Mouse (Mus musculus) spleen, adult 12 weeks (tissue): ENCODE results near the gene Yars.
A peak's percentile ranks its signal among the peaks of the same experiment; 100 is the strongest.
"Not testable (repeated sequence)": the region's sequence is repeated elsewhere in the genome, so short reads cannot be mapped to it uniquely, and the experiment has no call there.

ENCODE experiments used
- DNase-seq: peaks from one replicate; pipeline ENCODE4 v3.0.0; 2022; ENCODE audit warnings: low spot score

The Yars gene

DNA sequence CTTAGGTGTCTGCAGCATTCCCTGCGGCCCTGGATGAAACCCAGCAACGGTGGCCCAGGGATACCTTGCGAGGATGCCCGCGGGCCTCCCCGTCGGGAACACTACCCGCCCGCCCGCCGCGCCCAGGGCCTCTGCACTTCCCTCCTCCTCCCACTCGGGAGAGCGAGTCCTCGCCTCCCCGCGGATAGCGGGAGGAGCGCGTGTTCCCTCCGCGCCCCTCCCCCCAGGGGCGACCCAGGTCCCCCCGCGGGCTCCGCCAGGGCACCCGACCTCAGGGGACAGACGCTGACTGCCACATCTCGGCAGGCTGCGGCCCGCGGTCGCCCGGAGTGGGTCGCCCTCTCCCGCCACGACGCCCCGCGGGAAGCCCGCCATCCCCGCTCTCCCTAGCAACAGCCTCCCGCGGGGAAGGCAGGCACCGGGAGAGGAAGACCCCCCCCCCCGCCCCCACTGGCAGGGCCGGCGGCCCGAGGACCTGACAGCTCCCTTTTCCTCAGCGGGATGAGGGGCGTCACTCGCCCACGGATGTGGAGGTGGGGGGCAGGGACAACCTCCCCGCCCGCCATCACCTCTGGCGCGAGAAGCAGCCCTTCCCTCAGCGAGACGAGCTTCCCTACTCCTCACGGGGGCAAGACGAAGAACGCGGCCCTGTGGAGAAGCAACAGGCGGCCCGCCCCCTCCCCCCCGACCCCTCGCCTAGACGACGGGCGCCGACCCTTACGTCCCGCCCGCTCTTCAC, 588 bp upstream of the Yars start:
- peak; percentile 38 for DNase-seq

DNA sequence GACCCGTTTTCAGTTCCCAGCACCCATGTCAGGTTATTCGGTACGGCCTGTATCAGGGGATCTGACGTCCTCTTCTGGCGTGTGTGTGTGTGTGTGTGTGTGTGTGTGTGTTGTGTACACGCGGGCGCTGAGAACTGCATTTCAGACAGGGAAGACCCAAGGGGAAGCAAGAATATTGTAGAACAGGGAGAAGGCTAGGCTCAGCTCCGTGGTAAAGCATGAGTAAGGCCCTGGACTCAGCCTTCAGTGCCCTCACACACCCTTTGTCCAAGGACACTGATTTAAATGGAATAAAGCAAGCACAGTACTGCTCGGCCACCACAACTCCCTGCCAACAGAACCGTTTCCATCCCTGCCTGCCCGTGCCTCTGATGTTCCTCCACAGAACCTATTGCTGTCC, 978 bp downstream of the Yars start:
- DNase-seq = no peak

DNA sequence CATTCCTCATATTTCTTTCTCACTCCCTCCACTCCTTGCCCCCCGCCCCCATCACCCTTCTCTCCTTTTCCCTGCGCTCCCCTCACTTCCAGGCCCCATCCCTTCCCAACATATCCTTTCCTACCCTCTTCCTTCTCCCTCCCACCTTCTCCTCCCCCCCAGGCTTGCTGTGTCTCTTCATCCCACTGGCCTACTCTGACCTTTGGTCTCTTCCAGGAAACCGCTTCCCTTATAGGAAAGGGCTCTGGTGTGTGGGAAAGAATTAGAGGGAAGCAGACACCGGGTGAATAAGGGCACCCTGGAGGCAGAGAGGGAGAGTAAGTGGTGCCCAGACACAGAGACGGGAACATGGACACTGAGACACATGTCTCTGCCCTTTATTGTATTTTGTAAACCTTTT, 2.1 kb downstream of the Yars start:
- DNase-seq = no peak

DNA sequence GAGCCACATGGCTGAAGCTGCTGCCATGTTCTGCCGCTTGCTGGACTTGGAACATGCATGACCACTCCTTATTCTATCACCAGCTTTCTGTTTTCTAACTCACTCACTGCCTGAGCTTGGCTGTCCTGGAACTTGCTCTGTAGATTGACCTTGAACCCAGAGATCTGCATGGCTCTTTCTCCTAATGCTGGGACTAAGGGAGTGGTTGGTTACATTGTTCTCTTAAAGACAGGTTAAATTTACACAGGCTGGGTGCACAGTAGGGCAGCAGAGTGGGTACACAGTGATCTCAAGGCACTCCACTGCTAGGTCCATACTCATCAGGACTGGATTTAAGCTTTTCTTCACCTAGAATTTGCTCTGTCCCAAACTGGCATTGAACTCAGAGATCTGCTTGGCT, 4.7 kb downstream of the Yars start:
- no peak for DNase-seq

DNA sequence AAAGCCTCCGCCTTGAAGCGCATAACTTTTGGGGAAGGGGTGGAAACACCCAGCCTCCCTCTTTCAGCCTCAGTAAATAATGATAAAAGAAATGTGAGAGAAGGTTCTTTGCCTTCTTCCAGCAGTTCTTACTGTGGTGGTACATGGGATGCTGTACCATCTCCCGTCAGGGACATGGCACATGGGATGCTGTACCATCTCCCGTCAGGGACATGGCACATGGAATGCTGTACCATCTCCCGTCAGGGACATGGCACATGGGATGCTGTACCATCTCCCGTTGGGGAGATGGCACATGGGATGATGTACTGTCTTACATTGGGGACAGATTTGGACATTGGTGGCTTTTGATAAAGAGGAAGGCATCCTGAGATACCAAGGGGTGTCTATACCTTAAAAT, 8.0 kb downstream of the Yars start:
- DNase-seq = no peak

DNA sequence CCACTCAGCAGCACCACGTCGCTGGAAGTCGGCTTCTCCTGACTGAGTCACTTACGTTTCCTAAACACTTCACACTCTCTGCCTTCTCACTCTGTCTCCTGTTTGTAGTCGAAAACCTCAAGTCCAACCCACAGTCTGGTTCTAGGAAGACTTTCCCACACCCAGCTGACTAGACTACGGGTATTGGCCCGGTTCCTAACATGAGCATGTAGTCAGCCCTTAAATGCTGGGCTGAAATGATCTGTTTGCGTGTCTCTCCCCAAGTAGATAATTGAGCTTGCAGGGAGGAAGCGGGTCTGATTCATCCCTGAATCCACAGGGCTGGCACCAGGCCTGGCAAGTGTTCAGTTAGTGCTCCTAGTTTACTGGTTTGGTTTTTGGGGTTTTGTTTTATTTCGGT, 15.1 kb downstream of the Yars start:
- DNase-seq = no peak

DNA sequence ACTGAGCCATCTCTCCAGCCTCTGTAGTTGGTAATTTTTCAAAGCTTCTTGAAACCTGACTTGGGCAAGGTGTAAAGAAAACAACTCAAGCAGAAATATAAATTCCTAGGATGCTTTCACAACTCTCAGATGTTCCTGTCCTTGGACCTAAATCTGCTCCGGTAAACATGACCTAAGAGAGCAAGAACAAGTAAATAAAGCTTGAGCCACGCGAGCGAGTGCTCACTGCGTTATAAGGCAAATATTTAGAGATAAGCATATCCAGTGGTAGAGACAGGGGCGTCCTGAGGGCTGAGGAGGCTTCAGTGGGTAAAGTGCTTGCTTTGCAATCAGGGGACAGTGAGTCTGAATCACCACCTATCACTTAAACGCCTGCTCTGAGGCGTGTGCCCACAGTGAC, 17.2 kb downstream of the Yars start:
- no peak for DNase-seq

DNA sequence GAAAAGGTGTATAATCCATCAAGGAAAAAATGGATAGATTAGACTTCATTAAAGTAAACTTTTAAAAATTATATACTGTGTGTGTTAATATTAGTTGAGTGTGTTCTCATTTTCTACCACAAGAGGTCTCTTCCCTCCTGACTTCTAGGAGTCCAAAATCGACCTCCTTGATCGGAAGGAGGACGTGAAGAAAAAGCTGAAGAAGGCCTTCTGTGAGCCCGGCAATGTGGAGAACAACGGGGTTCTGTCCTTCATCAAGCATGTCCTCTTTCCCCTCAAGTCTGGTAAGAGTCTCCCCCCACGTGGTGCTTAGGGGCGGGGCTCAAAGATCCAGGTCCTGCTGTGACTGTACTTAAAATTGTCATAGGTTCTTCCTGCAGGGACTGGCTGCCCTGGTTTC, 19.9 kb downstream of the Yars start:
- DNase-seq = no peak

DNA sequence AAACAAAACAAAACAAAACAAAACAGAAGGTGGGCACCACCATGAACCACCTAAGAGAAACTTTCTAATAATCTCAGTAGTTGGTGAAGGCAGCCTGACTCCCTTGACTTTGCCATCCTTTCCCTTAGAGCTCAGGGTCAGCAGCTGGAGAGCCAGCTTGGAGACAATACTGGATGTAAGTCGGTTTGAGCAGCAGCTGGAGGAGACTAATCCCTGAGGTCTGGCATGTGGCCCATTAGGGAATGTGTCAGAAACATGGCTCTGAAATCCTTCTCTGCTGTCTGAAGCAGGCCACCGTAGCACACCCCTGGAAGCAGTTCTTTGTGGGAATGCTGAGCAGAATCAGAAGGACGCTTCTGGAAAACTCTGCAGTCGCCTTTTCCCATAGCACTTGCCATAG, 21.9 kb downstream of the Yars start:
- DNase-seq = no peak

DNA sequence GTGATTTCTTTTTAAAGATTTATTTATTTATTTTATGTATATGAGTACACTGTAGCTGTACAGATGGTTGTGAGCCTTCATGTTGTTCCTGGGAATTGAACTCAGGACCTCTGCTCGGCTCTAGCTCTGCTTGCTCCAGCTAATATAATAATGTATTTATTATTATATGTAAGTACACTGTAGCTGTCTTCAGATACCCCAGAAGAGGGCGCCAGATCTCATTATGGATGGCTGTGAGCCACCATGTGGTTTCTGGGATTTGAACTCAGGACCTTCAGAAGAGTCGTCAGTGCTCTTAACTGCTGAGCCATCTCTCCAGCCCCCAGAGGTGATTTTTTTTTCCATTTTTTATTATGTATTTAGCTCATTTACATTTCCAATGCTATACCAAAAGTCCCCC, 22.9 kb downstream of the Yars start:
- not testable (repeated sequence) for DNase-seq

DNA sequence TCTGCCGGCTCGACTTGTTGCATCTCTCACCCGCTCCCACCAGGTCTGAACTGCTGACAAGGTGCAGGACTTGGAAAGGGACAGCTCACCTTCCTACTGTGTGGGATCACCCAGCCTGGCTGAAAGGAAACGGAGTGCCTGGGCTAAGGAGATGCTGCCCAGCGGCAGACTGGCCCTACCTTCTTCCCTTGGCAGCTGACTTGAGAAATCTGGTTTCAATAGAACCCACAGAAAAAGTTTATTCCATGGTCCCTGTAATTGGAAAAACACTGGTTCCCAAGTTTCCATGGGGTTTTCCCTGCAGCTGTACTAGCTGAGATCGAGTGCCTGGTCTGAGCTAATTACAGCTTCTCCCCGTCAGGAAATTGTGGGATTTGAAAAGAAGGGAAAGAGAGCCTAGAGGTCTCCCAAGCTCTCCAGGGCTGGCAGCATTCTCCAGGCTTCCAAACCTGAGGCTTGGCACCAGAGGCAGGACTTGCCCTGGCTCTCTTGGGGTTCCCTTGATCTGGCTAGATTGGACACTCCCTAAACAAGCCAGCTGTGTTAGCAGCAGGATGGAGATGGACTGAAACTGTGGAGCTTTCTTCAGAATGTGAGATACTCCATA, 29.1 kb downstream of the Yars start:
- DNase-seq = no peak

DNA sequence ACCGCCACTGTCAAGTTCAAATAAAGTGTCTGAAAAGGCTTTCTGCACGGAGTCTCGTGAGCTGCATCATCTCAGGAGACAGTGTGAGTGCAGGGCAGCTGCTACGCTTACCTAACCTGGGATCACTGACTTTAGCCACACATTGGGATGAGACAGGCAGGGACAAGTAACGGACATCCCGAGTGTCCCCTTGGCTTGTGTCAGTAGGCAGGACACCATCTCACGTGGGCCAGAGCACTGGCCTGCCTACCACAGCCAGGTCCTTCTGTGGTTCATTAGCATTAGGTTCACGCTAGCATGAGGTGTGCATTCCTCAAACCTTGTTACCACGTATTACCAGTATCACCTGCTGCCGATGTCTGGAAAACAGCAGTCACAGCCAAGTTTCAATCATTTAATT, 29.6 kb downstream of the Yars start:
- DNase-seq = no peak

DNA sequence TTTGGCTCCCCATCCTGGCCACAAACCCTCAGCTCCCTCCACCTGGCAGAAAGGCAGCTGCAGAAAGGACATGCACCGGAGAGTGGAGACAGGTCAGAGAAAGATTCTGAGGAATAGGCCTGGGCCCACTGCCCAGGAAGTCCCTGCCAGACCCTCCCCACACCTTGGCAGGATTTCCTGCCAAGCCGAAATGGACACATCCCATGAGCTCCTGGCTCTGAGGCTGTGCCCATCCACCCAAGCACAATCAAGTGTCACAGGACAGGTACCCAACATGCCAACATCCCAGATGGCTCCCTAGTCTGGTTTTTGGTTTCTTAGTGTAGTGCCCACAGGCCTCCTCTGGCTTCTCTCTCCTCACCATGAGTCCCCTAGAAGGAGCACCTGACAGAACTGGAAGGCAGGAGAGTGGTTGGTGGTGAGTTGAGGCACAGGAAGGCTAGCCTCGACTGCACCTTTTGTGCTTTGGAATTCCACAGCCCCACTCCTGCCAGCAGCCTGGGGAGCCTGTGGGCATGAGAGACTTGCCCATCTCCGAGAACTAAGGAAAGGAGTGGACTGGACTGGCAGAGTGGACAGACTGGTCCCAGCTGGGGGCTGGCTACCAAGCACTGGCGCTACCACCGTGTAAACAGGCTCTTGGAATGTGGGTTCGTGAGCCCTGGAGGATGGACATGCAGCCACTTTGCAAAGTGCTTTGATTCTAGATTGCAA, 31.0 kb downstream of the Yars start:
- no peak for DNase-seq

DNA sequence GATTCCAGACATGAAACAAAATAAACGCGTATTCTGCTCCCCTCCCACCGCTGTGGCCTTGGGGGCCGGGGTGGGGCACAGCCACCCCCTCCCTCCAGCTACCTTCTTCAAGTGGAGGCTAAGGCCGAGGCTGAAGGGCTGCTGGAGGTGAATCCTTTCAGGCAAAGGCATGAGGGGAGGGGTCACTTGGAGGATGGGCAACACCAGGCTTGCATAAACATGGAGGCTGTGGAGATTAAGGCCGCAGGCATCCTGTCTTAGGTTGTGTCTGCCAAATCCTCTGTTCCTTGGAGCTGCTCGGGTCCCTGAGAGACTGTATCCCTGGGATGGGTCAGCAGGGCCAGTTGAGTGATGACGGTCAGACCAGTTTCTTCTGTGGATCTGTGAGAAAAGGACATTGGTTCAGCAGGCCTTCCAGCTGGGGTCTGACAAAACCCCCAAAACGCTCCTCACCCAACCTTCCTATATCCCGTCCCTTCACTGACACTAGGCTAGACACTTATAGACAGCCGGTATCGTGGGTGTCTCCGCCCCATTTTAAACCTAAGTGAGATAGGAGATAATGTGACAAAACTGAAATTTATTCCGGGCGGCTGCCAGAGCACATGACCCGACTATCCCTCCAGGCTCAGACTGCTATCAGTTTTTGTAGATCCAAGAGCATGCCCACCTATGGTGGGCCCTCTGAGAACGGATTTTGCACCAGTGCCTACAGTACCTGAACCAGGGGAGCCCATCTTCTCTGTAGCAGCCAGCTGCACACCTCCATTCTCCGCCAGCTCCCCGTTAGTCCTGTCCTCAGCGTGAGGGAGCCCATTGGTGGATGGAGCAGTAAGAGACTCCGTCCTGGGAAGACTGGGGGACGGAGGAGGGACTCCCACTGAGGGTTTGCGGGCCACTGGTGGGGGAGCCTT, 31.8 kb downstream of the Yars start:
- DNase-seq = no peak

DNA sequence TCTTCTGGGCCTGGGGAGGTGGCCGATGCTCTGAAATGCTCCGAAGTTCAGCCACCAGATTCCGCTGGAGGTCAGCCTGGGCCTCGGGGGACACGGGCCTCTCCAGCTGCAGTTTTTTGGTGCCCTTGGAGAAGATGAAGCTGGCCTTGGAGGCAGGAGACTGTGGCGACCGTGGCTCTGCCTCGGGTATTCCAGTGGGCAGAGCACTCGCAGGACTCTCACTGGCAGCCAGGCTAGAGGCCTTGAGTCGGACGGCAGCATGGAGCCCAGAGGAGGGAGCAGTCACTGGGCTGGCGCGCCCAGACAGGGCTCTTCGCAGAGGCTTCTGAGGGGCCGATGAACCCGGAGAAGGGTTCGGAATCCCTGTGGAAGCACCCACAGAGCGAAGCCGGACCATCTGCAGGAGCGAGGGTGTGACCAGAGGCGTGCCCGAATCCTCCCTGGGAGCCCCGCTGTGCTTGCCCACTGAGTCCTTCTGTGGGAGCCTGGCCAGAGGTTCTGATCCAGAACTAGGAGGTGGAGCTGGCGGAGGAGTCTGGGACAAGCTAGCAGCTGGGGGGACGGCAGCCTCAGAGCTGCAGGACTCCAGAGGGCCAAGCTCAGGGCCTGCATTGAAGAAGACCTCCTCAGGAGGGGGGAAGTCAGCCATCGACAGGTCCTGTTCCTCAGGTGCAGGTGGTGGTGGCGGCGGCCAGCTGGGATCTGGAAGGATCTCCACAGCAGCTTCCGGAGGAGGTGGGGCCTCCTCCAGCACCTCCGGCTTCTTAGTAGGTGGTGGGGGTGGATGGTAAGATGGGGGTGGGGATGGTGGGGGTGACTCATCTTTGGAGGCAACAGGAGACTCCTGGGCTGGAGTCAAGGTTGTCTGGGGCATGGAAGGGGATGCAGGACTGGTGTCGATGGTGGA, 32.7 kb downstream of the Yars start:
- DNase-seq = no peak

DNA sequence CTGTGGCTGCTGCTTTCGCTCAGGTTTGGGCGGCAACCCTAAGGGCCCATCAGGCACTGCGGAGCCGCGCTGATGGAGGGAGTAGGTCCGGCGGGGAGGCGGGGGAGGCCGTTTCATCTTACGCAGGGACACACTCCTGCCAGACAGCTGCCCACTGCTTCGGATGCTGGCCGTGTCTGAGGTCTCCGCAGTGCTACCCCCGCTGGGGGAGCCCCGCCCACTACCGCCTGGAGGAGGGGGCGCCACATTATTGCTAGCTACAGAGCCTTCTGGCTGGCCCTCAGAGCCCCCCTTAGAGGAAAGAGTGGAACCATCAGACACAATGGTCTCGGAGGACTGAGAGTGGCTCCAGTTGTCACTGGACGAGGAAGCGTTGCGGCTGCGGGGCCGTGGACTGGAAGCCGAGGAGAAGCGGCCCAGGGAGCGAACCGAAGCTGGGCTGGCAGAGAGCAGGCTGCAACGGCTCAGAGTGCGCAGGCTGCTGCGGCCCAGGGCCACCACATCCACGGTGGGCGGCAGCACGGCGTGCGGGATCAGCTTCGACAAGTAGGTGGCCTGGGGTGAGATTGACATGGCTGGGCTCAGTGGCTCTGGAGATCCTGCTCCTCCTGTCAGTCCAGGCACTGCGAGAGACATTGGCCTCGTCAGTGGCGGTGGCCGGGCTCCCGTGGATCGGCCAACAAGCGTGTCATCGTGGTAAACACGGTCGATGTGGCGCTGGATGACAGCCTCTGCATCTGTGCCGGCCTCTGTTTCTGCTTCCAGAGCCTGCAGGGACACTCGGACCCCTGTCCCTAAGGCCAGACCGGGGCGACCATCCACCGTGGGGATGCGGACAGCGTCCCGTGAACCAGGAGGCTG, 34.1 kb downstream of the Yars start:
- no peak for DNase-seq

DNA sequence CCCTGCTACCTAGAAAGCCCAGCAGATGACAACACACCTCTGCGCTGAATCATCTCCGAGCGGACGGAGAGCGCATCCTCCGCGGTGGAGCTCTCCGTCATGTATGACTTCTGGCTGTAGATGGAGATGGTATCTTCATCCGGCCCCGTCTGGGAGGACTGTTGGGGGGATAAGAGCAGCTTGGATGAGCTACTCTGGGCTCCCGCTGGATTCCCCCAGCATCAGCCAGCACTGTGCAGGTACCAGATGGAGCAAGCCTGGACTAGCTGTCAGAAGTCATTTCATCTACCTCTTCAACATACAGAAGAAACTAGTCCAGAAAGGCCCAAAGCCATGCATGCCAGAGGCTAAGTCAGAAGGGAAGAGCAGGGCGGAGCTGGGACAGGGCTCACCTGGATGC, 35.8 kb downstream of the Yars start:
- DNase-seq = no peak

DNA sequence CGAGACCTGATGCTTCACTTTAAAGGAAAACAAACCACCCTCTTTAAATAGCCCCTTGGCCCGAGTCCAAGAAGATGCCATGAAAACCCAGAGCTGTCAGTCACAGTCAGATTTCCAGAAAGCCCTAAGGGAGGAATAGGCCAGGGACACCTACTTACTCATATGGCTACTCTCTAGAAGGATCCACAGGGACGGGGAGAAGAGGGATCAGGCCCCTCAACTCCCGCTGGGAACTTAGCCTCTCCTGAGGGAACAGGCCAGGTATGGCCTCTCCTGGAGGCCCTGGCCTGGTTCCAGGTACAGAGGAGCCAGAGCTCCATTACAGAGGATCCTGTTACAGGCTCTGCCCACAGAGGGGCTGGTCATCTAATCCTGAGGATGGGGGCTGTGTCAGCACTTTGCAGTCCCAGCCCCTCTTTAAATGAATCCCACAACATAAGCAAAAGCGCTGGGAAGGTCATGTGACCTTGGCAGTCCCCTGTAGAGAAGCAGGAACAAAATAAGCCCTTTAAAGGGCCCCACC, 36.9 kb downstream of the Yars start:
- no peak for DNase-seq

DNA sequence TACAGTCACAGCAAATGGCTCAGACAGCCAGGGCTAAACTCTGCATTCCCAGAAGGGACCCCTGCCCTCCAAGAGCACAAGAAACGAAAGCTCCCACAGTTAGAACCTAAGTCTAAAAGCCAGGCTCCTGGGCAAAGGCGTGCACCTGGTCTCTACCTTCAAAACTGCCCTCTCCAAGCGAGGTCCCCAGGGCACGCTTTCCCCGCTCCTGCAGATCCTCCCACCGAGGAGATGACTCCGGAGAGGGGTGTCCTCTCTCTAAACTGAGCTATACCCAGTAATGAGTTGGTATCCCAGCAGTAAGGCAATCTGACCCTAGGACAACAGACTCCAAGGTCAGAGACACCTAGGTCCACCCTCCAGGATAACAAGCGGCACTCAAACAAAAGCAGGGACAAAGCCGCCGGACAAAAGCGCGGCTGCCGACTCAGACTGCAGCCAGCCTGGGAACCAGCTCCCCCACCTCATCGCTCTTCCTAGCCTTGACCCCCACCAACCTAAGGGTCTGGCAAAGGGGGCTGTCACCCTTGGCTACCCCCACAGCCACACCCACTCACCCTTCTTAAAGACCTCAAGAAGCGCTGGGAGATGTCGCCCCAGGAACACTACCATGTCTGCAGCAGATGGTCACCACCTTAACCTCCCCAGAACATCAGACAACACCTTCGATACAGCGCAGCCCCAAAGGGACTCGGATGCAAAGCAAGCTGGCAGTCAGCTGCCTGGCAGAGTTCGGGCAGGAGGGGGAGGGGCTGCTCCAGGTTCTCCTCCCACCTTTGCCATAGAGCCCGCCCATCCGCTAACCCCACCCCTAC, 37.8 kb downstream of the Yars start:
- no peak for DNase-seq
